Mouse (Mus musculus) MN1 (cell line): Measurements from ENCODE around the gene Twf2.

Experiments
- DNase-seq: peaks from one replicate; pipeline ENCODE4 v3.0.0-alpha.2; 2016; ENCODE audit warnings: low spot score

Gene Twf2

DNA sequence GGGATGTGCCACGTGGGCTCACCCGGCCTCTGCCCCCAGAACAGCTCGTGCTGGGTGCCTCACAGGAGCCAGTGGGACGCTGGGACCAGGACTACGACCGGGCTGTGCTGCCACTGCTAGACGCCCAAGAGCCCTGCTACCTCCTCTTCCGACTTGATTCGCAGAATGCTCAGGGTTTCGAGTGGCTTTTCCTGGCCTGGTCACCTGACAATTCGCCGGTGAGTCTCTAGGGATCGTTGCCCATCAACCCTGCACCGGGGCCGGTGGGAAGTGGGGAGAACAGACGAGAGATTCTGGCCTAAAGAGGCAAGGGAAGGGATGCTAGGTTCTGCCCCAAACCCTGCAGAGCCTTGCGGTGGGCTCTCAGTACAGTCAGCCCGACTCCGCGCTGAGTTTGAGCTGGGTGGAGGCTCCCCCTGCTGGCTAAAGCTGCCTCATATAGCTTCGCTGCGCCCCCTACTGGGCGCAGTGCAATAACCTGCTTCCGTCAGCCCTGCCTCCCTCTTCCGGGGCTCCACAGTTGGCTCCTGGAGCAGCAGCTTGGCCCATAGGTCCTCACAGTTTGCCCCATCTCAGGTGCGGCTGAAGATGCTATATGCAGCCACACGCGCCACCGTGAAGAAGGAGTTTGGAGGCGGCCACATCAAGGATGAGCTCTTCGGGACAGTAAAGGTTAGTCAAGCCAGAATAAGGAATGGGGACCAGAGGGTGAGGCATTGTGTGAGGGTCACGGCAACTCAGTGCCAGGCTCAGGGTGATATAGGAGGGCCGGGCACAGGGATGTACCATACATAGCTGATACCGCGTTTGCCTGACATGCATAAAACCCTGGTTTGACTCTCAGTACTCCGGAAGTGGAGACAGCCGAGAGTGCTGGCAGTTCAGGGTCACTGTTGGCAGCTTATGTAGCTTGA lies 9.0 kb downstream of the Twf2 start:
- peak; percentile 83 for DNase-seq

DNA sequence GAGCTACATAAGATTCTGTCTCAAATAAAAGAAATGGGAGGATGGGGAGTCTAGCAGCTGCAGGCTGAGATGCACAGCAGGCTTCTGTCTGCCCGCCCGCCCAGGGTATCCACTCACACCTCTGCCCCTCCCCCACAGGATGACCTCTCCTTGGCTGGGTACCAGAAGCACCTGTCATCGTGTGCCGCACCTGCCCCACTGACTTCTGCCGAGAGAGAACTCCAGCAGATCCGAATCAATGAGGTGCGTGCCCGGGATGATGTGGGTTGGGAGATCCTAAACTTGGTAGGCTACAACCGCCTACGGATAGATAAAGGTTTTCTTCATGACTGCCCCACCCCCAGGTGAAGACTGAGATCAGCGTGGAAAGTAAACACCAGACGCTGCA lies 9.7 kb downstream of the Twf2 start:
- no peak for DNase-seq

- no peak for DNase-seq
Measured at GRCm38 (mm10) chr9:106215341-106216125, 12.6 kb downstream of the Twf2 start.

GRCm38 (mm10) chr9:106216971-106217370 lies 14.1 kb downstream of the Twf2 start:
- DNase-seq: no peak

DNA sequence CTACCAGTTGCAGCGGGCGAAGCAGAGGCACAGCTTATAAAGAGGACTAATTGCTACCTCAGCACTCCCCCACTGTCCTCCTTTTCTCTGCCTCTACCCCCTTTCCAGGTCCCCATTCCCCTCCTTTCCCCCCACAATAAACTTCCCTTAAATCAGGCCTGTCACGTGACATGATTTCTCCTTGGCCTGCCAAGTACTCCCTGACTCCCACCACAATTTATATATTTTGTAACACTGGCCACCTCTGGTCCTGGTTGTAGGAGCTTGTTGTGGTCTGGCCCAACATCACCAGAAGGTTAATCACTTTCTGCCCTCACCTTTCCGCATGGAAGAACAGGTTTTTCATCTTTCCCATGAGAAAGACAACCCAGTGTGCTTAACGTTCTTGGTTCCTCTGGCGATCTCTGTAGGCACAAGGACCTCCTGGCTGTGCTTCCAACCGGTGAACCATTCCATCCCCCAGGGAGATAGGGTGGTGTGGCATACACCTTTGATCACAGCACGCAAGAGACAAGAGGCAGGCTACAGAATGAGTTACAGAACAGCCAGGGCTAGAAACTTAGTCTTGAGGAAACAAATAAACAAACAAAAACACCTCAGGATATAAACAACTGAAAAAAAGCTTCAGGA lies 18.1 kb downstream of the Twf2 start:
- DNase-seq: no peak

- DNase-seq: no peak
Measured at GRCm38 (mm10) chr9:106222261-106222851, 19.4 kb downstream of the Twf2 start, which contains the start of gene Tlr9. Tlr9 (plus strand) TSS chr9:106222598.

DNA sequence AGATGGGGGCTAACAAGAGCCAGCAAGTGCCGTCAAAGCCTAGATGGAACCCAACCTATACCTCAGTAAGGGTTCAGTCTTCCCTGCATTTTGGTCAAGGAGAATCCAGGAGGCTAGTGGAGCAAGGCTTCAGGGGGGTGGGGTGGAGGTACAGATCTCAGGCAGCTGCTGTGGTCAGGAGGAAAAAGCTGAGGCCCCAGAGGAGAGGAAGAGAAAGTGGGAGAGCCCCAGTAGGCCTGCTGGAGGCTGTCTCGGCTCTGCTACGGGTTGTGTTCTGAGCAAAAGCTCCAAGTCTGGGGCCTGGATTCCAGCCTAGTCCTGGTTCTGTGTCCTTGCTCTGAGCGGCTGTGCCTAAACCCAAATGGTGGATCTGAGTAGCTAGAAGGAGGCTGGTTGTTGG lies 20.1 kb downstream of the Twf2 start:
- no peak for DNase-seq

- no peak for DNase-seq
Measured at GRCm38 (mm10) chr9:106225469-106226150, 22.7 kb downstream of the Twf2 start.

GRCm38 (mm10) chr9:106226151-106226682 lies 23.3 kb downstream of the Twf2 start:
- DNase-seq: no peak

- DNase-seq: no peak
Measured at GRCm38 (mm10) chr9:106227790-106228429, 25.0 kb downstream of the Twf2 start.

DNA sequence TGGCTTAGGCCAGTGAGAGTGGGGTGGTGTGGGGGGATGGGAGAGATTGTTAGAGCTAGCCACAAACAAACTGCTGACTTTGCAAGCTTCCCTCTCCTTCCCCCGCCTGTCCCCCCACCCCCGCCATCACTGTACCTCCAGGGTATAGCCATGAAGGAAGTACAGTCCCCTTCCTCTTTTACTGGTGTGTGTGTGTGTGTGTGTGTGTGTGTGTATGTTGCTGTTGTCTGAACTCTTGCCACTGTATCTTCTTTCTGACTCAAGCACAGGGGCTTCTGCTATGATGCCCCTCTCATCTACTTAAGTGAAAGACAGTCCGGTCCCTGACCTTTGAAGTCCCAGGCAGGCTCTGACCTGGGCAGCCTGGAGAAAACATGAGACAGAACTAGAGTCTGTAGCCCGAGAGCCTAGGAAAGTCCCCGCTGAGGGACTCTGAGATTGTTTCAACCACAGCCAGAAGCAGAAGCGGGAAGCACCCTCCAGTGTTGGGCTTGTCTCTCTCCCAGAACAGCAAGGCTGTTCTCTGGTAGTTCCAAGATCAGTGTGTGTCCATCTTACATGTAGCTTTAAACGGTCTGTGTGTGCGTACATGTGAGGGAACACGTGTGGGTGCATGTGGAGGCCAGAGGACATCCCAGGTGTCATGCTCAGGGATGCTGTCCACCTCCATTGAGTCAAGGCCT lies 27.3 kb downstream of the Twf2 start:
- DNase-seq: no peak

DNA sequence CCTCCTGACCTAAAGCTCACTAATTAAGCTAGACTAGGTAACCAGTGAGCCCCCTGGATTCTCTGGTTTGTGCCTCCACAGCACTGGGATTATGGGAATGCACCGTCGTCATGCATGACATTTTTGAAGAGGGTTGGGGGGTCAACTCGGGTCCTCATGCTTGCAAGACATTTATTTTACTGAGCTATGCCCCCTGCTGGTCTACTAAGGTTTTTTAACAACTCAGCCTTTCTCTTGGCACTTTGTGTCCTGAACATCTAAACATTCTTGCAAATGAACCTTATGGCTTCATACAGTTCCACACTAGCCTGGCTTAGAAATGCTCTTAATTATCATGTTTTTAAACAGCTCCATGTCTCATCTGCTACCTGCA lies 27.8 kb downstream of the Twf2 start:
- no peak for DNase-seq

DNA sequence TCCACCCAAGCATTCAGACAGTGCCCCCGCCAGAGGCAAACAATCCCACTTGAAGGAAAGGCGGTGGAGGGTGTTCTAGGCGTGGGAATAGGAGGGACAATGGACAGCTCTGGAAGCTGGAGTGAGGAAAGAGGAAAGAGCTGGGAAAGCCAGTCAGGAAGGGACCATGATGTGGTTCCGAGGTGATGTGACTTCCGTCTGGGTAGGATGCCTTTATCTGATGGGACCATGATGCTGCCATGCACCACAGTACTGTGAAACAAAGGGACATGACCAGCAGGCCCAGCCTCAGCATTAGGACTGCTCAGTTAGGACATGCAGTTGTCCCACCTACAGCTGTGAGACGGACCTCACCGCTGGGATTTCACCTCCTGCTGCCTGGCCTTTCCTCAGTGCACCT lies 28.3 kb downstream of the Twf2 start:
- no peak for DNase-seq

- DNase-seq: no peak
Measured at GRCm38 (mm10) chr9:106231816-106232215, 28.9 kb downstream of the Twf2 start.

DNA sequence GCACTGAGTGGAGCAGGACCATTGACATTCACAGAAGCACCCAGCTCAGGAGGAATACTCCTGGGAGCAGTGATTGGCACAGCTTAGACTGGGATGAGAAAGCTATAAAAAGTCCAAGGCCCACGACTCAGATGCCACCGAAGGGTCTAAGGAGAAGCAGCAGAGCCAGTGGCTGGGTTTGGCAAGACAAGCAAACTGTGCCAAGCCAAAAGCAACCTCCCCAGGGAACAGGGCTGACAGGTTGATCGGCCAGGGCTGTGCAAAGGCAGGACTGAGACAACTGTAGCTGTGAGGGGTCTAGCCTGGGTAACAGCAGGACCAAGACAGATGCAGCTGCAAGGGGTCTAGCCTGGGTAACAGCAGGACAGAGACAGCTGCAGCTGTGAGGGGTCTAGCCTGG lies 30.0 kb downstream of the Twf2 start:
- no peak for DNase-seq

DNA sequence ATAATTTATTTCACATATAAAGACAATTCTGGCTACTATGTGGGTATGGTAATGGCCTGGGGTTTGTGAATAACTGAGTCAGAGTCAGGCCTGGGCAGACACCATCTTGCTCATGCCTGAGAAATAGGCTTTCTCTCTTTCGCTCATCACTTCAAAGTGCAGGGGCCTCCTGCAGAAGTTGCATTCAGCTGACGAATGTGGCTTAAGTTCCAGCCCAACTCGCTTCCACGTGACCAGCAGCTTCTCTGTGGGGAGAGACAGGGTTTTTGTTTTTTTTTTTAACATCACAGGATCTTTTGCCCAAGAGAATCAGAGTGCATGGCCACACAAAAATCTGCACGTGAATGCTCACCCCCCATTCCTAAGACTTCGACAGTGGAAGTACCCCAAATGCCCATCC lies 31.0 kb downstream of the Twf2 start:
- DNase-seq: no peak

DNA sequence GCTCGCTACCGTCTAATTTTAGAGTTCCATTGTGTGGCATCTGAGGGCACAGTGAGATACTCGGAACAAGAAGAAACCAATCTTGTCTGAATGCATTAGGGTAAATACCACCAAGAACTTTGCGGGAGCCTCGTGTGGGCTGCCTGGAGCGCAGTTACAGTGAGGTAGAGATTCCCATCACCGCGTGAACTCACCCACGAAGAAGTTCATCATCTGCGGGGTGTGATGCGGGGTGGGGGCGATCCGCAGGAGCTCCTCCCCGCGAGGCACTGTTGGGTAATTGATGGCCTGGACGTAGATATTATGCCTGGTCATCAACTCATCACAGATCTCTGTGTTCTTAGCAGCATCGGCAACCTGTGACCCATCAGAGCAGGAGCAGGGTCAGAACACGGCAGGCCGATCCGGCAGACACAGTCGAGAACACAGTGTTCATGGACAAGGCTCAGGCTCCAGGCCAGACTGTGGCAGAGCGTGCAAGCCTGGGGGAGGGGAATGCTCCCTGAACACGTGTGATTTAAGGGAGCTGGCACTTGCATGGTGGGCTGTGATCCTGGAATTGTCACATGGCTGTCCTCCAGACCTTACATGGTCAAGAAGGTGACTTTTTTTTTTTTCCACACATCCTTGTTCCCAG lies 32.4 kb downstream of the Twf2 start:
- no peak for DNase-seq

GRCm38 (mm10) chr9:106236156-106236817 lies 33.4 kb downstream of the Twf2 start:
- no peak for DNase-seq

DNA sequence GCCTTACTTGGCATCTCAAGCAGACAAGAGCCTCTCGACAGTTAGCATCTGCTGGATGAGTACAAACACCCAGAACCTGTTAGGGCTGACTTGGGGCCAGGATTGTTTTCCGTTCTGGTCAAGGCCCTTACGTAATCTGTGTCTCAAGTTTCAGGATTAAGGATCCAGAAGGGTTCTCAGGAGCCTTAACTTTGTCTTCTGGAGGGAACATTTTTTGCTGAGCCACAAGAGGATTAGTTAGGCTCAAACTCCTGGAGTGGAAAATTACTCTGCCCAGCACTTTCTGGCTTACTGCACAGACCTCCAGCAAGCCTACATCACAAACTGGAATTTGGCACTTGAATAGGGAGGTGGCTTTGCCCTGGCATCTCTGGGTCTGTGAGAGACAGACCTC lies 33.9 kb downstream of the Twf2 start:
- no peak for DNase-seq
